ENCODE assay signal across 8 mouse cellular contexts in genomic region chr2:180170151-180170805, GRCm38 (mm10). TPM values are rescaled to one million over a fixed set of nuclear protein-coding genes. Genes with fewer than 3 reads are reported as not detected.
DNase-seq lines count a peak whose midpoint lies in the region; ATAC-seq lines count a peak whose summit lies in the region.

No protein-coding gene starts in this region.

- H3K4me2 ChIP-seq in limb, embryonic 12.5 days, result peak overlapping the region; percentile 99

- peaks cover 25% of the 10 kb centered on the region for H3K36me3 ChIP-seq in heart, embryonic 10.5 days
- H3K36me3 ChIP-seq in limb, embryonic 12.5 days, result peaks cover 25% of the 10 kb centered on the region

- H3K4me3 ChIP-seq in heart, embryonic 10.5 days, result no peak overlapping the region
- peak overlapping the region; percentile 98; the same call in 1 of the 2 replicates for H3K4me3 ChIP-seq in limb, embryonic 12.5 days (replicated peaks)

- H3K4me1 ChIP-seq in heart, embryonic 10.5 days, result peaks cover 19% of the 10 kb centered on the region
- H3K4me1 ChIP-seq in limb, embryonic 12.5 days (replicated peaks), result peaks cover 19% of the 10 kb centered on the region

- H3K27me3 ChIP-seq in heart, embryonic 10.5 days (ENCODE audit: insufficient read depth, poor library complexity, severe bottlenecking), result no peaks in the 10 kb centered on the region
- no peaks in the 10 kb centered on the region for H3K27me3 ChIP-seq in limb, embryonic 12.5 days

- H3K9me3 ChIP-seq in heart, embryonic 10.5 days, result no peaks in the 10 kb centered on the region
- H3K9me3 ChIP-seq in limb, embryonic 12.5 days, result no peaks in the 10 kb centered on the region

- ATAC-seq in limb, embryonic 12.5 days (ENCODE audit: insufficient number of reproducible peaks, insufficient read depth, low FRiP score, low TSS enrichment, low read depth), result no peak

- 82% methylated on average over 11 of the region's 11 CpGs for WGBS in heart, embryonic 10.5 days
- 79% methylated on average over 11 of the region's 11 CpGs for WGBS in limb, embryonic 12.5 days

- 0 out of 2 replicates have a peak overlapping the region, but pooled peaks have one; percentile 50 for H3K9ac ChIP-seq in limb, embryonic 12.5 days (replicated peaks)

- intact Hi-C loops in heart, postnatal 36 days (cut with DNase I), result no loop called here

- DNase-seq in heart, embryonic 10.5 days (ENCODE audit: low spot score), result no peak
- DNase-seq in heart, postnatal 36 days, result no peak
- peak; percentile 29 for DNase-seq in right cerebral cortex, adult 18-20 months
- DNase-seq in right cerebral cortex, postnatal 14 days, result no peak
- DNase-seq in telencephalon, adult 2 months (ENCODE audit: low read depth, low spot score), result peak; percentile 15
- DNase-seq in urinary bladder, postnatal 25 days (ENCODE audit: low spot score), result no peak
- no peak for DNase-seq in lung, postnatal 25 days (ENCODE audit: low spot score)

- peak overlapping the region; percentile 97; the same call in 1 of the 2 replicates for H3K27ac ChIP-seq in heart, embryonic 10.5 days
- H3K27ac ChIP-seq in limb, embryonic 12.5 days, result no peak overlapping the region

RNA-seq across cellular contexts. Expression of gene Adrm1, which starts 1.0 kb away (rescaled TPM):
- 202 and 240 TPM in 2 replicates for polyA plus RNA-seq in heart, embryonic 10.5 days (2016; fragmentation: Nextera tagmentation; extraction: Ambion mirVana)
- 10 to 100 TPM; 86.6 to 89.7 TPM for total RNA-seq in heart, postnatal 36 days (2021)
- polyA plus RNA-seq in limb, embryonic 12.5 days (2016; fragmentation: Nextera tagmentation; extraction: Ambion mirVana), result 207 and 212 TPM in 2 replicates

RNA-seq across cellular contexts. Expression of gene Osbpl2, which starts 51.2 kb away (rescaled TPM):
- 29.7 and 38.0 TPM in 2 replicates for polyA plus RNA-seq in heart, embryonic 10.5 days (2016; fragmentation: Nextera tagmentation; extraction: Ambion mirVana)
- 10 to 100 TPM; 36.0 to 36.2 TPM for total RNA-seq in heart, postnatal 36 days (2021)
- polyA plus RNA-seq in limb, embryonic 12.5 days (2016; fragmentation: Nextera tagmentation; extraction: Ambion mirVana), result 33.0 and 36.0 TPM in 2 replicates

RNA-seq across cellular contexts. Expression of gene Lama5, which starts 55.4 kb away (rescaled TPM):
- polyA plus RNA-seq in heart, embryonic 10.5 days (2016; fragmentation: Nextera tagmentation; extraction: Ambion mirVana), result 23.6 and 30.8 TPM in 2 replicates
- 10 to 100 TPM; 70.7 to 76.3 TPM for total RNA-seq in heart, postnatal 36 days (2021)
- 20.9 and 22.3 TPM in 2 replicates for polyA plus RNA-seq in limb, embryonic 12.5 days (2016; fragmentation: Nextera tagmentation; extraction: Ambion mirVana)

Comparison
In these comparisons a context has a peak if more than half of its experiments do, and no peak if none do; other contexts are left out.
1. DNase-seq: peak in right cerebral cortex, adult 18-20 months (single experiment) and telencephalon, adult 2 months (single experiment); none in heart, embryonic 10.5 days (single experiment), heart, postnatal 36 days (0 of 2), right cerebral cortex, postnatal 14 days (single experiment), urinary bladder, postnatal 25 days (single experiment) and lung, postnatal 25 days (single experiment).